Mouse (Mus musculus) cortical plate, adult 2 months (tissue): Measurements from ENCODE around the gene Gm44805.

Source experiments
- CTCF ChIP-seq: fragments of 200-500 bp; IDR thresholded peaks from 2 replicates; pipeline ENCODE4 v1.5.1; 2011; ENCODE audit warnings: mild to moderate bottlenecking, control low read depth, low read length; ENCODE audit not compliant: insufficient read depth; ENCODE audit errors: extremely low read depth
- POLR2A ChIP-seq: fragments of 200-500 bp; IDR thresholded peaks from 2 replicates; pipeline ENCODE4 v1.6.1; 2011; ENCODE audit warnings: mild to moderate bottlenecking, low read length, control low read depth; ENCODE audit not compliant: insufficient read depth; ENCODE audit errors: extremely low read depth

GRCm38 (mm10) chr7:19717346-19717745 is 36.1 kb upstream of the Gm44805 start:
- TF ChIP-seq CTCF (no peak), POLR2A (no peak)
